Mouse (Mus musculus): ENCODE measurements around the gene Yae1d1. TPM values are rescaled to one million over a fixed set of nuclear protein-coding genes. Genes with fewer than 3 reads are reported as not detected.

Yae1d1 gene
- polyA plus RNA-seq (2015; fragmentation: Nextera tagmentation; extraction: Ambion mirVana) = 99.6 and 105 TPM in 2 replicates

DNA sequence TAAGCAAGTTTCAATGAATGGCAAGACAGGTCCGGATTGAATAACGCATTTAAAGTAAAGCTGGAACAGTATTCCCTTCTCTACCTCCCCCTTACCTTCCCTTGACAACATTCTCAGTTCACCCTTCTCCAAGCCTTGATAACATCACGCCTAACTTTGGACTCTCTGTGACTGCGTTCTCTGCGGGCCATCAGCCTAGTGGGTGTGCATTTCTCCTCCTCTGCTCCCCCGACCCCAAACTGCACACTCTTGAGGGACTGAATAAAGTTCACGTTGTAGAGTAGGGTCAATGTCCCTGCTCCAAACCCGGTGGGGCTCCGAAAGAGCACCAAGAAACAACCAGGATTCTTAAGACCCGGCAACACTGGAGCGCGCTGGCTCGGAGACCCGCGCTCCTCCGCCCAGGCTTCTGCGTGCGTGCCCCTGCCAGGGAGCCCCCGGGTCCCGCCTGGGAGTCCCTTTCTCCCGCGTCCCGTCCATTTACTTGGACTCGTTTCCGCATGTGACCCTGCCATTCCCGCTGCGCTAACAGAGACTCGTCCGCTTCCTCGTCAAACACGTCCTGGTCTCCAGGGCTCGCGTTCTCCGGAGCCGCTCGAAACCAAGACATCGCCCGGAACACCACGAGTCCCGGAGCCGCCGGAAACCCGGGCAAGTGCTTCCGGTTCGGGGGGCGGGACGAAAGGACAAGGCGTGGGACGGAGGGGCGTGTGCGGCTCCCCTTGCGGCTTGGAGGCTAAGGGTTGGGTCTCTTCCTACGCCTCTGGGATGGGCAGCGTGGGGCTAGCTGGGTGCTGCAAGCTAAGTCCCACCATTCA lies at the start of gene Yae1d1:
Yae1d1 (minus strand) TSS at position 653 of the 818 bp plus-strand sequence.
- Histone ChIP-seq H3K4me2 (replicated peaks) (peak within 1 kb of the TSS; percentile 68), H3K4me1 (peaks cover 12% of the 10 kb centered on the region), H3K27me3 (no peaks in the 10 kb centered on the region), H3K27ac (replicated peaks) (peak within 1 kb of the TSS; percentile 84), H3K4me3 (peak within 1 kb of the TSS; percentile 71), H3K9ac (replicated peaks) (peak within 1 kb of the TSS; percentile 63), H3K36me3 (peaks cover 4% of the 10 kb centered on the region; the same call in 1 of the 2 replicates), H3K9me3 (no peaks in the 10 kb centered on the region)
- ATAC-seq (replicated peaks) = peak; percentile 99
- under 1% methylated on average over 54 of the region's 54 CpGs for WGBS

DNA sequence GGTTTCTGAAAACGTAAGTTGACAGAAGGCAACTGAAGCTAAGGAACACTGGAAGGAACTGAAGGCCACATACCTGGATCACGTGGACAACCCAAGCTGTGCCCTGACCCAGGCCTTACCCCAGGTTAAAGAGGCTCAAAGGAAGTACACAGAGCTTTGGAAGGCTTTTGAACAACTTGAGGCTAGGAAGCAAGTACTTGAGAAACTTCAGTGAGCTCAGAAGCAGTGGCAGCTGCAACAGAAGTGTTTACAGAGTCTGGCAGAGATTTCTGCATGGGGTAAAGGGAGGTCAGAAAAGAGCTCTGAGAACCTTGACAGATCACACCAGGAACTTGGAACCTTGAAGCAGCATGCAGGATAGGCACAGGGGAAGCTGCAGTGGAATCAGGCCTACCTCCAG lies 45.7 kb upstream of the Yae1d1 start:
- H3K9ac ChIP-seq (replicated peaks) = no peak overlapping the region
- H3K4me3 ChIP-seq = no peak overlapping the region
- no peak overlapping the region for H3K4me2 ChIP-seq (replicated peaks)
- no peaks in the 10 kb centered on the region for H3K36me3 ChIP-seq
- H3K27ac ChIP-seq (replicated peaks) = no peak overlapping the region
- no peaks in the 10 kb centered on the region for H3K4me1 ChIP-seq
- ATAC-seq (replicated peaks) = no peak
- H3K27me3 ChIP-seq = no peaks in the 10 kb centered on the region
- no peaks in the 10 kb centered on the region for H3K9me3 ChIP-seq
- 80% methylated on average over 2 of the region's 2 CpGs for WGBS

GRCm38 (mm10) chr13:18016604-18017003 lies 23.5 kb upstream of the Yae1d1 start:
- Histone ChIP-seq H3K36me3 (no peaks in the 10 kb centered on the region), H3K27me3 (no peaks in the 10 kb centered on the region), H3K4me1 (no peaks in the 10 kb centered on the region), H3K9me3 (no peaks in the 10 kb centered on the region), H3K4me2 (replicated peaks) (no peak overlapping the region), H3K27ac (replicated peaks) (no peak overlapping the region), H3K4me3 (no peak overlapping the region), H3K9ac (replicated peaks) (no peak overlapping the region)
- 74% methylated on average over 3 of the region's 3 CpGs for WGBS
- ATAC-seq (replicated peaks) = no peak

GRCm38 (mm10) chr13:18013205-18013604 lies 20.1 kb upstream of the Yae1d1 start:
- H3K4me1 ChIP-seq = no peaks in the 10 kb centered on the region
- H3K9me3 ChIP-seq = no peaks in the 10 kb centered on the region
- H3K9ac ChIP-seq (replicated peaks) = no peak overlapping the region
- H3K27me3 ChIP-seq = no peaks in the 10 kb centered on the region
- no peak overlapping the region for H3K4me2 ChIP-seq (replicated peaks)
- H3K36me3 ChIP-seq = no peaks in the 10 kb centered on the region
- H3K4me3 ChIP-seq = no peak overlapping the region
- WGBS = 84% methylated on average over 6 of the region's 6 CpGs
- no peak for ATAC-seq (replicated peaks)
- H3K27ac ChIP-seq (replicated peaks) = no peak overlapping the region

DNA sequence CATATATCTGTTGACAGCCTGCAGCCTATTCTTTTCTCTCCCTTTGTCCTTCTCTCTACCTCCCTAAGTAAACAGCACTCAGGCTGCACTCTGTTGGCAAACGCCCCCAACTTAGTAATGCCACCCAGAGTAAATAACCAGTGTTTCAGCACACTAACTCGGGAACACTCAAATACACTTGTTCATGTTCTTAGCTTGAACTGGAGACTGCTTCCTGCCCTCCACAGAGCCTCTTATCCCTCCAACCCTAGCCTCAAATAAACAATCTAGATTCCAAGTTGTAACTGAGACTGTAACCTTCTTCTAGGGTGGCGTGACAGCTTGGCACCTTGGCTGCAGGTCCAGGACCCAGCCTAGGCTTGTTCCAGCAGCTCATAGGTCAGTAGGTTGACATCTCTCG lies 17.9 kb upstream of the Yae1d1 start:
- no peaks in the 10 kb centered on the region for H3K9me3 ChIP-seq
- no peak overlapping the region for H3K27ac ChIP-seq (replicated peaks)
- WGBS = 84% methylated on average over 4 of the region's 4 CpGs
- H3K4me1 ChIP-seq = no peaks in the 10 kb centered on the region
- H3K4me2 ChIP-seq (replicated peaks) = no peak overlapping the region
- no peaks in the 10 kb centered on the region for H3K27me3 ChIP-seq
- no peaks in the 10 kb centered on the region for H3K36me3 ChIP-seq
- no peak overlapping the region for H3K9ac ChIP-seq (replicated peaks)
- H3K4me3 ChIP-seq = no peak overlapping the region
- ATAC-seq (replicated peaks) = no peak

GRCm38 (mm10) chr13:17993515-17993847 lies 332 bp upstream of the Yae1d1 start:
- H3K9ac ChIP-seq (replicated peaks) = peak overlapping the region; percentile 63
- no peaks in the 10 kb centered on the region for H3K27me3 ChIP-seq
- peaks cover 12% of the 10 kb centered on the region for H3K4me1 ChIP-seq
- no peak for ATAC-seq (replicated peaks)
- H3K36me3 ChIP-seq = peaks cover 4% of the 10 kb centered on the region; the same call in 1 of the 2 replicates
- H3K4me2 ChIP-seq (replicated peaks) = peak overlapping the region; percentile 68
- H3K4me3 ChIP-seq = peak overlapping the region; percentile 71
- no peaks in the 10 kb centered on the region for H3K9me3 ChIP-seq
- H3K27ac ChIP-seq (replicated peaks) = peak overlapping the region; percentile 84; the same call in 1 of the 2 replicates
- 40% methylated on average over 7 of the region's 7 CpGs for WGBS

- H3K9me3 ChIP-seq = no peaks in the 10 kb centered on the region
- H3K27me3 ChIP-seq = no peaks in the 10 kb centered on the region
- H3K9ac ChIP-seq (replicated peaks) = no peak overlapping the region
- peaks cover 11% of the 10 kb centered on the region for H3K36me3 ChIP-seq
- no peak for ATAC-seq (replicated peaks)
- WGBS = 91% methylated on average over 4 of the region's 4 CpGs
- no peak overlapping the region for H3K27ac ChIP-seq (replicated peaks)
- H3K4me2 ChIP-seq (replicated peaks) = peak overlapping the region; percentile 68
- H3K4me3 ChIP-seq = peak overlapping the region; percentile 71
- H3K4me1 ChIP-seq = peaks cover 12% of the 10 kb centered on the region
Observed at GRCm38 (mm10) chr13:17992009-17992408, 1.1 kb downstream of the Yae1d1 start.

DNA sequence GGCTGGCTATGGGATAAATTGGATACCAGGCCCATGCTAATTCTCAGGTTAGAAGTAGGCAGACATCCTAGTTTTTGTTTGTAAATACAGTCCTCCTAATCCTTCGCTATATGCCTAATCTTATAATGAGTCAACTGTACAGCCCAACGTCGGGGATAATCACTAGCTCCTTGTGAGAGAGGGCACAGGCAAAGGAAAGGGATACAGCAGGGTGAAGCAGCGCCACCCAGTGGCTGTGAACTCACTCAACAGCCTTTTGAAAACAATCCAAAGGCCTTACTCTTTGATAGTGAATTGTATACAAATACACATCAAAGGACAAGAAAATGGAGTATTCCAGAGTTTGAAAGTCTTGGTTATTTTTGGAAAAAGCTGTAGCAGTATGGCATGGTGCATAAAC lies 10.0 kb downstream of the Yae1d1 start:
- no peaks in the 10 kb centered on the region for H3K27me3 ChIP-seq
- H3K4me2 ChIP-seq (replicated peaks) = no peak overlapping the region
- no peak overlapping the region for H3K4me3 ChIP-seq
- 37% methylated on average over 4 of the region's 4 CpGs for WGBS
- H3K9me3 ChIP-seq = no peaks in the 10 kb centered on the region
- no peak overlapping the region for H3K9ac ChIP-seq (replicated peaks)
- no peak overlapping the region for H3K27ac ChIP-seq (replicated peaks)
- peaks cover 40% of the 10 kb centered on the region for H3K36me3 ChIP-seq
- peak; percentile 58; the same call in 1 of the 2 replicates for ATAC-seq (replicated peaks)
- H3K4me1 ChIP-seq = no peaks in the 10 kb centered on the region

- Histone ChIP-seq H3K4me3 (no peak overlapping the region), H3K27ac (replicated peaks) (no peak overlapping the region), H3K4me1 (no peaks in the 10 kb centered on the region), H3K9me3 (no peaks in the 10 kb centered on the region), H3K36me3 (peaks cover 38% of the 10 kb centered on the region), H3K27me3 (no peaks in the 10 kb centered on the region), H3K4me2 (replicated peaks) (no peak overlapping the region), H3K9ac (replicated peaks) (no peak overlapping the region)
- 90% methylated on average over 5 of the region's 5 CpGs for WGBS
- ATAC-seq (replicated peaks) = no peak
Observed at GRCm38 (mm10) chr13:17982634-17983033, 10.5 kb downstream of the Yae1d1 start.

GRCm38 (mm10) chr13:17976854-17977739 lies 16.1 kb downstream of the Yae1d1 start:
- 82% methylated on average over 8 of the region's 8 CpGs for WGBS

DNA sequence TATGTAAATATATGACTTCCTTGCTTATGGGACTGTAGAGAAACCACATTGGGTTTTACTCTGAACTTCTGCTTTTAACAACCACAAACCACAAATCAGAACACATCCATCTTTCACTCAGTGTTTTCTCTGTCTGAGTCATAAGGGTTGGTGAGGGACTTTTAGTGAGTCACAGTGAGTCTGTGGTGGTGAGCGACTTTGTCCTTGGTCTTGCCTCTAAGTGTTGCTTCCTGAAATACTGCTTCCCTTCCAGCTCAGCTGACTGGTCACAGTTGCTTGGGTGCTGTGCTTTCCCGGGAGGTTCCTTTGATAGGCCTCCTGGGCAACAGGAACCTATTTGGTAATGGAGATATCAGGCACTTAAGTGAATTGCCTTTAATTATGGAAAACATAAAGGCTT lies 17.3 kb downstream of the Yae1d1 start:
- Histone ChIP-seq H3K9ac (replicated peaks) (no peak overlapping the region), H3K27me3 (no peaks in the 10 kb centered on the region), H3K4me3 (no peak overlapping the region), H3K36me3 (no peaks in the 10 kb centered on the region), H3K27ac (replicated peaks) (no peak overlapping the region), H3K4me2 (replicated peaks) (no peak overlapping the region), H3K4me1 (no peaks in the 10 kb centered on the region), H3K9me3 (no peaks in the 10 kb centered on the region)
- ATAC-seq (replicated peaks) = no peak
- 64% methylated on average over 2 of the region's 2 CpGs for WGBS

More at GRCm38 (mm10) chr13:17976854-17977739, 16.1 kb downstream of the Yae1d1 start:
- H3K27ac ChIP-seq (replicated peaks) = no peak overlapping the region
- H3K36me3 ChIP-seq = no peaks in the 10 kb centered on the region
- H3K4me2 ChIP-seq (replicated peaks) = no peak overlapping the region
- H3K9ac ChIP-seq (replicated peaks) = no peak overlapping the region
- no peak overlapping the region for H3K4me3 ChIP-seq
- no peaks in the 10 kb centered on the region for H3K4me1 ChIP-seq
- ATAC-seq (replicated peaks) = no peak
- H3K9me3 ChIP-seq = no peaks in the 10 kb centered on the region
- H3K27me3 ChIP-seq = no peaks in the 10 kb centered on the region

GRCm38 (mm10) chr13:17975457-17975856 lies 17.7 kb downstream of the Yae1d1 start:
- no peak for ATAC-seq (replicated peaks)
- no peaks in the 10 kb centered on the region for H3K4me1 ChIP-seq
- no peak overlapping the region for H3K4me3 ChIP-seq
- H3K27ac ChIP-seq (replicated peaks) = no peak overlapping the region
- 94% methylated on average over 1 of the region's 1 CpGs for WGBS
- no peaks in the 10 kb centered on the region for H3K36me3 ChIP-seq
- H3K4me2 ChIP-seq (replicated peaks) = no peak overlapping the region
- H3K27me3 ChIP-seq = no peaks in the 10 kb centered on the region
- no peak overlapping the region for H3K9ac ChIP-seq (replicated peaks)
- no peaks in the 10 kb centered on the region for H3K9me3 ChIP-seq
